Mouse (Mus musculus) WW6 (cell line): Measurements from ENCODE around the gene Evi5l.

Experiments used
- DNase-seq: peaks from one replicate; pipeline ENCODE4 v3.0.0-alpha.2; 2013; ENCODE audit warnings: low read depth, low spot score

Gene Evi5l

DNA sequence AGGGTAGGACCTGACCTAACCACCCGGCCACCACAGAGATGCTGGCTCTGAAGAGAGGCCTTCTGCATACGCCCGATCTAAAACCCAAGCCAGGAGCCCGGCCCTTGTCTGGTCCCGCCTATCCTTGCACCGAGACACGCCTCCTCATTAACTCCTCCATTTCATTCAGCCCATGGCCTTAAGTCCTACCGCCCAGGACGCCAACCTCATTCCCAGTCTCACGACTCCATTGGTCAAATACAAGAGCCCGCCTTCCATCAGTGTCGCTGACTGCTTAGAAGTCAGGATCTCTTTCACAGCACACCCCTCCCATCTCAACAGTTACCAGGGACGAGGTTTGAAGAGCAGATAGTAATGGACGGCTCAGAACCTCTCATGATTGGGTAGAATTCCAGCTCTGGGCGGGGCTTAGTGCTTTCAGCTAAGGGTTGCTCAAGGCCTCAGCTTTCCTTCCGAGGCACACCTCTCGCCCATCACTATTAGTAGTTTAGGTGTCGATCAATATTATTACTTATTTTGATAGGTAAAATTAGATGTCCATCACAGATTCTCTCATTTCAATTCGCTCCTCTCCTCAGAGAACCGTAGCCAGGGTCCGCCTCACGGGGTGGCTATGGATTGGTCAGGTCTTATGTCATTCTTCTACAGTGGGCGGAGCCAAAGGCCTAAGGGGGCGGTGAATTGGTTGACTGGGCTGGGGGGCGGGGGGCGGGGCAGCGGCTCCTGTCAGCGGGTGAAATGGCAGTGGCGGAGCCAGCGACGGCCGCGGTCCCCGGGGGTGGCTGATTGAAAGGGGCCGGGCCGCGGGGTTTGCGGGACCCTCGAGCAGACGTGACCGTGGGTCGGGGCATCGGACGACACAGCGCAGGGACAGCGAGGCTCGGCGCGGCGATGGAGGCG lies at the start of gene Evi5l:
Gene Evi5l (plus strand): TSS at position 716 of the 900 bp plus-strand sequence.
- peak; percentile 99 for DNase-seq

DNA sequence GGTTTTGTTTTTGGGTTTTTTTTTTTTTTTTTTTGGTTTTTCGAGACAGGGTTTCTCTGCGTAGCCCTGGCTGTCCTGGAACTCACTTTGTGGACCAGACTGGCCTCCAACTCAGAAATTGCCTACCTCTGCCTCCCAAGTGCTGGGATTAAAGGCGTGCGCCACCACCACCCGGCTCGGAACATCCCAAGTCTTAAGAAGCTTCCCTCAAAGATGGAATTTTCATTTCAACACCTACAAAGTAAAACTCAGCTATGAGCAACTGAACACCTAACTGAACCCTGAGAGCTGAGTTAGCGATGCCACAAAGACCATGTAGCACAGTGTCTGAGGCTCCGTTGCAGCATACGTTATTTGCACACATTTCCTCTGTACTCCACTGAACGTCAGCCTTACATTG lies 32.6 kb upstream of the Evi5l start, which contains the start of gene Cd209g:
Gene Cd209g (plus strand): TSS at position 301 of the 400 bp plus-strand sequence.
- DNase-seq = no peak

DNA sequence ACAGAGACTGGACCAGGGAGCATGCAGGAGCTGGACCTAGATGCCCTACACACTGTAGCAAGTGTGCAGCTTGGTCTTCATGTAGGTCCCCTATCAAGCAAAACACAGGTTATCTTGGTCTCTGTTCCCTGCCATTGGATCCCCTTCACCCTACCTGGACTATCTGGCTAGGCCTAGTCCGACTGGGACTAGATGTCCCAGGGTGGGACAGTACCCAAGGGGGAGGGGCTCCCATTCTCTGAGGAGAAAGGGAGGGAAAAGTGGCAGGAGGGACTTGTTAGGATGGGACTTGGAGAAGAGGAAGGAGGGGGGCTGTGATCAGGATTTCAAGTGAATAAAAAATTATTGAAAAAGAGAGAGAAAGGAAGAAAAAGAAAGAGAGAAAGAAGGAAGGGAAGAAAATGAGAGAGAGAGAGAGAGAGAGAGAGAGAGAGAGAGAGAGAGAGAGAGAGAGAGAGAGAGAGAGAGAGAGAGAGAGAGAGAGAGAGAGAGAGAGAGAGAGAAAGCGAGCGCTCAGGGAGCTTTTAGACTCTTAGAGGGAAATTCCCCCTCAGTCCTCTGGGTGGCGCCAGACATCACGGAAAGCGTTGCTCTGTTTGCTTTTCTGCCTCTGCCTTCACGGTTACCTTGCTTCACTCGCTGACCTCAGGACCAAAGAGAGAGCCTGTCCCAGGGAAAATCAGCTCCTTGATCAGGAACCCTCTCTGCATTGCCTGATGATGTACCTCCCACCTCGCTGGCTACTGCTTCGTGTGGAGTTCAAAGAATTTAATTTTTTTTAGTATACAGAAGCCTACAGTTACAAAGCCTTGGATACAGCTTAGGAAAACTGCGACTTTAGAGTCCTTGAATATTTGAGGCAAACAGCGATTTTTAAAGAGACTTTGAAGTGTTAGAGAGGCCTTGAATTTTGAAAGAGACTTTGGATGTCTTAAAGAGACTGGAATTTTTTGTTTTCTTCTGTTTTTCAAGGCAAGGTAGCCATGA lies 26.4 kb upstream of the Evi5l start:
- peak; percentile 65 for DNase-seq

DNA sequence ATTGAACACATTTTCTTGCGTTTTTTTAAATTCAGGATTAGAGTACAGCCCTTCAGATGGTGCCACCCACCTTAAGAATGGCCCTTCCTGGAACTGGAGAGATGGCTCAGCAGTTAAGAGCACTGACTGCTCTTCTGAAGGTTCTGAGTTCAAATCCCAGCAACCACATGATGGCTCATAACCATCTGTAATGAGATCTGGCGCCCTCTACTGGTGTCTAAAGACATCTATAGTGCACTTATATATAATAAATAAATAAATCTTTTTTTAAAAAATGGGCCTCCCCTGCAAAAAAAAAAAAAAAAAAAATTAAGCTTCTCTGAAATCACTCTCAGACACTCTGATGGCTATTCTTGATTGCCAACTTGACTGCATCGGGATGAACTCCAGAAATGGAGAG lies 24.6 kb upstream of the Evi5l start:
- DNase-seq = no peak

DNA sequence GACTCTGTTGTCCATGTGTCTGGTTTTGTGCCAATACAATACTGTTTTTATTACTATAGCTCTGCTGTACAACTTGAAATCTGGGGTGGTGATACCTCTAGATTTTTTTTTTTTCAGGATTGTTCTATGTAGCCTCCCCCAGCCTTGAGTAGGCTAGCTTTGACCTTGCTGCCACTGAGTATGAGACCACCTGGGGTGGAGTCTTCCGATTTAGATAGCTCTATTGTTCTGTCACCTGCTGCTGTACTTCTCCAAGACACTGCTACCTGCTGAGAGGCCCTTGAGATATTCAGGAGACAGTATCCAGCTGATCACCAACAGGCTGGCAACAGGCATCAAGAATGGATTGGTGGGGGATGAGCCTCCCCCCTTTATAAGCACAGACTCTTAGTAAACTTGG lies 19.1 kb upstream of the Evi5l start:
- peak; percentile 43 for DNase-seq

DNA sequence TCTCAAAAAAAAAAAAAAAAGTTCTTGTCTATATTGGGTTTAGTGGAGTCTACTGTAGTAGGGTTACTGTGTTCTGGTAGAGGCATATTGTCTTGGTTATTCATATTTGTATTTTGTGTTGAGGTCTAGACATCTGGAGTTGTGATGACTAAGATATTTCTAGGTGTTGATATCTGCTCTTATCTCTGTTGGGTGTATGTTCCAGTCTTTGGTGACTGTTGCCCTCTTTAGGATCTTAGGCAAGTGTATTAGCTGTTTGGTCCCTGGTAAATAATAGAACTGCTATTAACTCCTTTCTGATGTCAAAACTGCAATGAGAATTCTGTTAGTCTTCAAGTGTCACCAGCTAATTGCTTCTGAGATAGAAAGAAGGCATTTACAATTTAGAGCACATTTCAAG lies 11.5 kb upstream of the Evi5l start:
- no peak for DNase-seq

DNA sequence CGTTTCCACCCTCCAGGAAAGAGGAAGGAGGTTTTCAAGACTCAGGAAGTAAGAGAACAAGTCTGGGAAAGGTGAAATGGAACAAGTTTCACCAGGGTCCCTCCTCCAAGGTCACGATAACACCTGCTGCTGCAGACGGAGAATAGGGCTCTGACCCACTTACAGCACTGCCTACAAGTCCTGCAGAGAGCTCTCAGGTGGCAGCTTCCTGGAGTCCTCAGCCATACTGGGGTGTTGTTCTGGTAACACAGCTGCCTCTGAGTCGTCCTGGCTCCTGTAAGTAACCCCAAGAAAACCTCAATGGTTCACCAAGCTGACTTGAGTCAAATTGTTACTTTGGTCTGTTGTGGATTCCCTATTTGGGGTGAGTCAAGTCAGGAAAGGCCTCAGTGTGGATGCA lies 3.6 kb upstream of the Evi5l start:
- no peak for DNase-seq

DNA sequence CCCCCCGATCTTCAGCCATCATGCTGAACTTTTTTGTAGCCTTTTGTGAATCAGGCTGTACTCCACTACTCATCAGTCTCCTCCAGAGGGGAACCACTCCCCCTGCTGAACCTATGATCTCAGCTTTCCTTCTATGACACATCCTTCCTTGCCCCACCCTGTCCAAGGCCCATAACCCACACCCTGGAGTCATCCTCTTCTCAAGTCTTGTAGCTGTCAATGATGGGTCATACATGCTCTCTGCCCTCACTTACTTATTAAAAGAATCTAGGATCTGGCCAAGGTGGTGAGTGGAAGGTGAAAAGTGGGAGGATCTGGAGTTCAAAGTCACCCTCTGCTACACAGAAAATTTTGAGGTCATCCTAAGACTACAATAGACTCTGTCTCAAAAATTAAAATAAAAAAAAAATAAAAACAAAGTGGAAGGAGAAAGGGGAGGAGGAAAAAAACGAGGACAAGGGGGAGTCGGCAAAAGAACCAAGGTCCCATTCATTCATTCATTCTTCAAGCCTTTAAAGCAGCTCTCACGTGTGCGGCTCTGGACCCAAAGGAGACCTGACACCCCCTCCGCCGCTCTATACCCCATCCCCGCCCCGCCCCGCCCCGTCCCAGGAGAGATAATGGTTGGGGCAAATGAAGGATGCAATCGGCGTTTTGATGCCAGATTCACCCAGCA lies 1.1 kb upstream of the Evi5l start:
- no peak for DNase-seq

DNA sequence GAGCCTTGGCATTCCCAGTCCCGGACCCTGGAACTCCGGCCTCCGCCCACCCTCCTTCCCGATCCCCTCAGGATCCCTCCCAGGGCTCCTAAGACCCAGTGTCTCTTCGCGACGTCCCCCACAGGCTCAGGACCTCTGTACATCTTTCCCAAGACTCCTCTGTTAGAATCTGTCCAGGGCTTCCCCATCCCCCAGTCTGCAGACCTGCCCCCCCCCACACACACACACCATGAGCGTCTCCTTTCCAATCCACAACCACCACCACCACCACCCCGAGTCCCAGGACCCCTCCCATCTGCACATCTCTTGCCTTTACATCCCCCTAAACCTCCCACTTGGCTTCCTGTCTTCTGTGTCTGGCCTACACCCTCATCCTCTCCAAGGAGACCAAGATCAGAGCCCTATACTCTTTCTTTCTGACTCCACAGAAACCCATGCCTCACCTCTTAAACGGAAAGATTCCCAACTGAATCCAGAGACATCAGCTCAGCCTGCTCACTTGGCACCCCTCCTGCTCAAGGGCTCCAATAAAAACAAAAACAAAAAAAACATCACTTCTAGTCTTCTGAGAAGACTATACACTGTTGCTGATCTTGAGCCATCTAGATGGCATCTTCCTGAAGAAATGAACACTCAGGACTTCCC lies 636 bp downstream of the Evi5l start:
- no peak for DNase-seq

DNA sequence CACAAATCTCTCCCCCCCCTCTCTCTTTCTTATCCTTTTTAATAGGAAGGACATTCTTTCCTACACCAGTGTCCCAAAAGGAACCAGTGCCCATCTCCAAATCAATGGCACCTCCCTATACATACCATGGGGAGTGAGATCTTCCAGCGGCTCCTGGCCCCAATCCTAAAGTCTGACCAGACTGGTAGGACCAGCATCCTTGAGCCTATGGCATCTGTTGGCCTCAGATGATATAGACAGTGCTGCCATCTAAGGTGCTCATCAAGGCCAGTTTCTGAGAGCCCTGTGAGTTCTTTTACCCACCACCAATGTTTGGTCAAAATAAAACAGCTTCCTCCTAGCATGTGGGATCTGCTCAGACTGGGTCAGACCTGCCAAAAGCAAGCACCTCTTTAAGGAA lies 1.6 kb downstream of the Evi5l start:
- no peak for DNase-seq

DNA sequence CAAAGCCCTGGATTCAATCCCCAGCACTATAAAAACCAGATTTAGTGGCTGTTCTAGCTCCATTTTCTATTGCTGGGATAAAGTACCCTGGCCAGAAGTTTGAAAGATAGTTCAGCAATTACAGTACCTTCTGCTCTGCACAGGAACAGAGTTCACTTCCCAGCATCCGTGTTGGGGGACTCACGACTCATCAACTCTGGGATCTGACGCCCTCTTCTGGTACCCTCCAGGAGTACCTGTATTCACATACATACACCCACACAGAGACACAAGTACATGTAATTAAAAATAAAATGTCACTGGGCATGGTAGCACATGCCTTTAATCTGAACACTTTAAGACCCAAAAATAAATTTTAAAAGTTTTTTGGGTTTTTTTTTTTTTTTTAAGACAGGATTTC lies 6.1 kb downstream of the Evi5l start:
- no peak for DNase-seq

DNA sequence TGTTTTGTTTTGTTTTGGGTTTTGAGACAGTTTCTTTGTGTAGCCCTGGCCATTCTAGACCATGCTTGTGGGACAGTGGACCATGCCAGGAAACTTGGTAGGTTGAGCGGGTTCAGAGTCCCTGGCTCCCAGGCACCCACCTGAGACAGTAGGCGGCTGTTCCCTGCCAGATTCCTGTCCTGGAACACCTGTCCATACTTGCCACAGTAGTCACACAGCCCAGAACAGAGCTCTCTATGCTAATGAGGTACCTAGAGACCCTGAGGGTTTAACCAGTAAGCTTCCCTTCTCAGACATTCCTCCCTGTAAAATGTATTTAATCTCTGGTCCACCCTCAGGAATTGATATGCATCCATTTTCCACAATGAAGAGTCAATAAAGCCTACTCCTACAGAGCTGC lies 7.7 kb downstream of the Evi5l start:
- no peak for DNase-seq

DNA sequence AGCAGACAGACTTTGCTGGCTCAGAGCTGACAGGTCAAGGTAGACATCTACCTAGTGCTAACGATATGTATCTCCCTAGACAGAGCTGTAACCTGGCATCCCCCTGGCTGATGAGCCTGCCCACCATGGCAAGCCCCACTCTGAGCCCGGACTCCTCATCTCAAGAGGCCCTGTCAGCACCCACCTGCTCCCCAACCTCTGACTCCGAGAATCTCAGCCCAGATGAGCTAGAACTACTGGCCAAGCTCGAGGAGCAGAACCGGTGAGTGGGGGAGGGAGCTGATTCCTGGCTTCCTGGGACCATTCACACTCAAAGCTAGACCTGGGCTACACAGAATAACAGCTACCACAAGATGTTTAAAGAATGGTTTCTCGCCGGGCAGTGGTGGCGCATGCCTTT lies 17.0 kb downstream of the Evi5l start:
- DNase-seq = no peak

DNA sequence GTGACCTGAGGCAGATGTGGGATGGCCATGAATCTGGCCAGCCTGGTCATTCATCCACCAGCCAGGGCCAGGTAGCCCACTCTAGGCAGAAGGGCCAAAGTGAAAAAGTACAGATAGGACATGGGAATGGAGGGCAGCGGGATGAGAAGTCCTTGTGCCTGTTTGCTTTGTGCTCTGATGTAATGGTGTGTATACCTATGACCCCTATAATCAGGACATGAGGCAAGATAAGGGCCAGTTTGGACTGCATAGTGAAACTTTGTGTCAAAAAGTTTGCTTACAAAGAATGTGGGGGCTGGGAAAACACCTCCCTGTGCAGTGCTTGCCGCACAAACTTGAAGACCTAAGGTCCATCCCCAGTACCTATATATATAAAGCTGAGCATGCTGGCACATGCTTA lies 19.8 kb downstream of the Evi5l start:
- DNase-seq = no peak

DNA sequence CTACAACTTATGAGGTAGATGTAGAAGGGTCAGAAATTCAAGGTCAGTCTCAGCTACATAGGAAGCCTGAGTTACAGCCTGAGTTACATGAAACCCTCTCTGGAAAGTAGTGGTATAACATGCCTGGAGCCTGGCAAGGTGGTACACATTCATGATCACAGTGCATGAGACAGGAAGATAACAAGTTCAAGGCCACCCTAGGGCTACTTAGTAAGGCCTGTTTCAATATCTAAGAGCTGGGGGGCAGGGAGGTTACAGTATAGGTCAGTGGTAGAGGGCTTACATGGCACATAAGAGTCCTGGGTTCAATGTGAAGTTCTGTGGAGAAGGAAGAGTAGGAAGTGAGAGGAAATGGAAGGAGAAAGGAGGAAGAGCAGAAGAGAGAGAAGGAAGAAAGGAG lies 22.2 kb downstream of the Evi5l start:
- no peak for DNase-seq

DNA sequence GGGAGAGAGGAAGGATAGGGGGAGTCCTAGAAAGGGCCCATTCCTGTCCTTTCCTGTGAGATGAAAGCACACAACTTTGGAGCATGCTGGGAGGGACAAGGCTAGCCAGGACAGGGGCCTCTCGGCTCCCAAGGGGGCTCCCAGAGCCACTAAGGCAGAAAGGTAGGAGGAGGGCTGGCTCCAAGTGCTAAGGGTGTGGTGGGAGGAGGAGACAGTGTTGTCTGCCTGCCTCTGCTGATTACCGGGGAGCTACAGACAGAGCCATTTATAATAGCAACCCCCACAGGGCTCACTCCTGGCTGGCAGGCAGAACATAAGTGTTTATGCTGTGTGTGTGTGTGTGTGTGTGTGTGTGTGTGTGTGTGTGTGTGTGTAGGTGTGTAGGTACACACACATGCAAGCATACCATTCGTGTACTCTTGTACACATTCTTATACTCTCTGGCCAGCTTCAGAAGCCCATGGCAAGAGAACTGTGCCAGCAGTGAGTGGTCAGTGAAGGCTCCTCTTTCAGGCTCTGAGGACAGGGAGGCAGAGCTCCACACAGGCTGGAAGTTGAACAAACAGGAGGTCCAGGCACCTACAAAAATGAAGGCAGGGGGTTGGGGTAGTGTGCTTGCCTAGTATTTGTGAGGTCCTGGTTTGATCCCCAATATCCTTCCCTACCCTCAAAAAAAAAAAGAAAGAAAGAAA lies 22.8 kb downstream of the Evi5l start:
- no peak for DNase-seq

DNA sequence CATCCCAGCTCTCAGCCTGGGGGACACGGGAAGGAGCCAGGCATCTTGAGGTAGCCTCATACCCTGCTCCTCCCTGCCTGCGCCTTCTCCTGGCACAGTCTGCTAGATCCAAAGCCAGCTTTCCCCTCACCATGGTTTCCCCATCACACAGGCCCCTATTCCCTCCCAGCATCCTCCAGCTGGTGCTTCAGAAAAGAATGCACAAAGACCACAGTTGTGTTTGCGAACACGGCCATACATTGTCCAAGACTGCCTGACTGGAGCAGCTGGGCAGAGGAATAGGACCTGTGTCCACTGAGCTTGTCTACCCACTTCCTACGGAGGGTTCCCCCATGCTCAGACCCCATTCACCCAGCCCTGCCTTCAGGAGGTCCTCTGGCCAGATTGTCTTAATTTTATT lies 25.9 kb downstream of the Evi5l start:
- DNase-seq = no peak

DNA sequence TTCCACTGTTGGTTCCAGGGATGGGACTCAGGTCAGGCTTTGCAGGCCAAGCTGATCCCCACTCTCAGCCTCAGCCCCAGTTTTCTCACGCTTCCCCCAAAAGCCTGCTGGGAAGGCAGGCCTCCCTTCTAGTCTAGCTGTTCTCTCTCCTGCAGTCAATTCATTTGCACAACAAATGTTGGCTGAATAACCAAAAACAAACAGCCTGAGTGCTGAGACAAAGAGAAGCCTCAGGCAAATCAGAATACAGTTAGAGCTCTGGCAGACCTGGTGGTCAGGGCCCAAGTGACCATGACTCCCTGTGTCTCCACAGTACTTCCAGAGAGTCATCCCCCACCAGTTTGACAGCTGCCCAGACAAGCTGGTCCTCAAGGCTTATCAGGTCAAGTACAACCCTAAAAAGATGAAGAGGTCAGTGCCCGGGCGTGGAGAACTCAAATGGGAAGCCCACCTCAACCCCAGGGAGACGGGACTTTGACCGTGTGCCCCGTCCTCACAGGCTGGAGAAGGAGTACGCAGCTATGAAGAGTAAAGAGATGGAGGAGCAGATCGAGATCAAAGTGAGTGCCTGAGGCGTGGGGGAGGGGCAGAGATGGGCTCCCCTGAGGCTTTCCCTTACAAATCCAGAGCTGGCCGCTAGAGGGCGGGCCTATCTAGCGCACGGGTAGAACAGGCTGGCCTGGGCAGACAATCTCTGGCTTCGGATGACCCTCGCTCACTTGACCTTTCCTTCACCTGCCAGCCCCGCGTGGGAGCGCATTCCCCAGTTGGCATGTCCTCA lies 26.6 kb downstream of the Evi5l start:
- peak; percentile 81 for DNase-seq

DNA sequence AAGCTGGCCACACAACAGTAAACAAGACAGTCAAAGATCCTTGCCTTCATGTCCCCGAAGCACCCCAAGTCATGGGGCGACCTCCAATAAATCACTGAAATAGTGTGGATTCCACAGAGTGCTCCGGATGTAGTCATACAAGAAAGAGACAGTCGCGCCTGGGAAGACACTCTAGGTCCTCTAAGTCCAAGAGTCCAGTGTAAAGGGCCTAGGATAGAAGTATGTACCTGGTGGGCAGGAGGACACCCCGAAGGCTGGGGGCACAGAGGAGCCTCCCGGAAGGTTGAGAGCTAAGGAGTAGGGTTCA lies 27.2 kb downstream of the Evi5l start:
- DNase-seq = no peak

DNA sequence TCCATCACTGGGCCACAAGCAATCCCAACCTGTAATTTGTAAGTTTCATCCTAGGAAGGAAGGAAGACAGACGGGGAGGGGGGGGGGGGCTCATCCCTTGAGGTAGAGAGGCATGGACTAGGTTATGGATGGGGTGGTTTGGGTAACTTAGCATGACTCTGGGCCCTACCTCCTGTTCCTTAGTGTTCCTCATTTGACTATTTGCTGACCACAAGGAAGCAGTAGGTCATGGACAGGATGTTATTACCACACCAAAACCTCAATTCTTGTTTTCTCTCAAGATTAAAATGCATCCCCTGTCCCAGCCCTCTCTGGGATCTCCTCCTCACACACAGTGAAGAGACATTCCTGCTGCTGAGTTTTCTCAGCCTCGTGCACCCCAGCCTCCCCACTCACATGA lies 35.0 kb downstream of the Evi5l start:
- no peak for DNase-seq
